Mouse (Mus musculus): Measurements from ENCODE around the gene Rfx3. TPM values are rescaled to one million over a fixed set of nuclear protein-coding genes. Genes with fewer than 3 reads are reported as not detected.

Rfx3 gene
- total and polyA plus RNA-seq, 2 experiments from 2014 or later, result 11.2 to 31.1 TPM

DNA sequence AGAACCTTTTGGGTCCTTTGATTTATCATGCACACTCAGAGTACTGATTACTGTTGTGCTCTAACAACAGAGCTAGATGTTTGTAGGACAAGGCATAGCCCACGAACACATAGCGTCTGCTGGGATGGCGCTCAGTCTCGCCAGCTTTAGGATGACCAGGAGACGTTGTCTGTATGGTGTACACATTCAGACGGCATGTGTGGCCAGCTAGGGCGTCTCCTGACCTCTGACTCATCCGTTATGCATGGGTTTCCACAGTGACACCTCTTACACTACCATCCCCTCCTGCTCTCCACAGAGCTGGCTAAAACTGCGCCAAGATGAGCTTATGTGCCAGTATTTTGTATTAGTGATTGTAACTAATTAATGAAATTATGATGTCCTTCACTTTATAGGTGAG lies 108.4 kb downstream of the Rfx3 start:
- Histone ChIP-seq H3K9me3 (ENCODE audit: low read length) (no peaks in the 10 kb centered on the region), H3K4me3 (ENCODE audit: low read length) (no peak overlapping the region), H3K36me3 (ENCODE audit: insufficient read depth, low read length) (no peaks in the 10 kb centered on the region), H3K27me3 (ENCODE audit: insufficient read depth, low read length) (no peaks in the 10 kb centered on the region), H3K27ac (no peak overlapping the region), H3K4me2 (ENCODE audit: low read depth, low read length) (no peak overlapping the region), H3K9ac (replicated peaks; ENCODE audit: low read length) (no peak overlapping the region), H3K4me1 (ENCODE audit: insufficient read depth, low read length) (peaks cover 10% of the 10 kb centered on the region)
- DNase-seq (ENCODE audit: low spot score), result no peak
- ATAC-seq, result no peak
- no peak for TF ChIP-seq CTCF (IDR thresholded peaks at IDR 0.05; ENCODE audit: low read depth)
- WGBS, result 62% methylated on average over 9 of the region's 9 CpGs

DNA sequence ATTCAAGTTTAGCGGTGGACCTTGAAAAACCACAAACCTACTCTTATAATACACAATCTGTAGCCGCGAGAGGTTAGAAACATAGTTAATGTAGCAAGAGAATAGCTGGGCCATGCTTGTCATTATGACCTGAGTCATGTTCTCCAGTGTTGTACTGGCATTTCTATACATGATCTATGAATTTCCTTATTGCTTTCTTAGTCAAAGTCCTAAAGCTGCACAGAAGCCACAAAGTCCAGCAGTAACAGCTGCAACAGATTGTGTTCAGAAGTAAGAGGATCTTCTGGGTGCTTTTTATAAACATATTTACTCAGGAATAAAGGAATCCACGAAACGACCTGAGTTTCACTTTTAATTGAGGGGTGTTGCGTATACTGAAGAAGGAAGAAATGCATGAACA lies 109.3 kb downstream of the Rfx3 start:
- 73% methylated on average over 6 of the region's 6 CpGs for WGBS

DNA sequence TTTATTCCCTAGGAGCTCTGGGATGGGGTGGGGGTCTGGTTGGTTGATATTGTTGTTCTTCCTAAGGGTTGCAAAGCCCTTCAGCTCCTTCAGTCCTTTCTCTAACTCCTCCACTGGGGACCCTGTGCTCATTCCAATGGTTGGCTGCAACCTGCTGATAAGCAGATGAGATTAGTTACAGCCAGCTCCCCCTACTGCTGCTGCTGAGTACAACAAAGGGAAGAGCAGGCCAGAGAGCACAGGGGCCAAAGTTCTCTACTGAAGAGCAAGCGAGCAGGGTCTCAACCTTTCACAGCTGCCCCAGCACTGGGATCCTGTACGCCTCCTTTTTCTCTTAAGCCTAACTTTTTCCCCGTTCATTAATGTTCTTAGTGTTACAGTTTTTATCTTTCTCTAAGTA lies 126.4 kb downstream of the Rfx3 start:
- H3K9ac ChIP-seq (replicated peaks; ENCODE audit: low read length), result no peak overlapping the region
- 86% methylated on average over 3 of the region's 3 CpGs for WGBS
- no peaks in the 10 kb centered on the region for H3K27me3 ChIP-seq (ENCODE audit: insufficient read depth, low read length)
- H3K4me3 ChIP-seq (ENCODE audit: low read length), result no peak overlapping the region
- H3K4me1 ChIP-seq (ENCODE audit: insufficient read depth, low read length), result no peaks in the 10 kb centered on the region
- no peaks in the 10 kb centered on the region for H3K9me3 ChIP-seq (ENCODE audit: low read length)
- ATAC-seq (no peak), DNase-seq (ENCODE audit: low spot score) (no peak)
- H3K27ac ChIP-seq, result no peak overlapping the region
- no peaks in the 10 kb centered on the region for H3K36me3 ChIP-seq (ENCODE audit: insufficient read depth, low read length)
- no peak for TF ChIP-seq CTCF (IDR thresholded peaks at IDR 0.05; ENCODE audit: low read depth)
- no peak overlapping the region for H3K4me2 ChIP-seq (ENCODE audit: low read depth, low read length)

More for the DNA sequence above, 109.3 kb downstream of the Rfx3 start:
- Histone ChIP-seq H3K9ac (replicated peaks; ENCODE audit: low read length) (no peak overlapping the region), H3K36me3 (ENCODE audit: insufficient read depth, low read length) (no peaks in the 10 kb centered on the region), H3K4me3 (ENCODE audit: low read length) (no peak overlapping the region), H3K27ac (no peak overlapping the region), H3K4me2 (ENCODE audit: low read depth, low read length) (no peak overlapping the region), H3K27me3 (ENCODE audit: insufficient read depth, low read length) (no peaks in the 10 kb centered on the region), H3K9me3 (ENCODE audit: low read length) (no peaks in the 10 kb centered on the region), H3K4me1 (ENCODE audit: insufficient read depth, low read length) (peaks cover 10% of the 10 kb centered on the region)
- no peak for TF ChIP-seq CTCF (IDR thresholded peaks at IDR 0.05; ENCODE audit: low read depth)
- no peak for ATAC-seq
- no peak for DNase-seq (ENCODE audit: low spot score)

DNA sequence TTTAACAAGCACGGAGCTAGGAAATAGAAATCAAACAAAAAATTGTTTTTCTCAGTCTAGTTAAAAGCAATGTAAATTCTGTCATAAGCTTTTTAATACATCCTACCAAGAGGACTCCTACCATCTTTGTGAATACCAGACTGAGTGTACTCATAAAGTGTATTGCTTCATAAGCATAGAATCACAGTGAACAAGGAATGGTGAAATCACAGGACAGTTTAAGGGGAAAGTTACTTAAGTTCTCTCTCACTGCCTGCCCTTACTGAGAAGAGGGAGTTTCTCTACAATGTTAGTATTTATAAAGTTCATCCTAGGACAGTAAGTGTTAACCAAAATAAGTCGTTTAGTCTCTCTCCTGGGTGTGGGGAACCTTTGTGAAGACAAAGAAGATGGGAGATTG lies 133.5 kb downstream of the Rfx3 start:
- Histone ChIP-seq H3K27me3 (ENCODE audit: insufficient read depth, low read length) (no peaks in the 10 kb centered on the region), H3K4me1 (ENCODE audit: insufficient read depth, low read length) (no peaks in the 10 kb centered on the region), H3K9ac (replicated peaks; ENCODE audit: low read length) (no peak overlapping the region), H3K4me3 (ENCODE audit: low read length) (no peak overlapping the region), H3K9me3 (ENCODE audit: low read length) (no peaks in the 10 kb centered on the region), H3K36me3 (ENCODE audit: insufficient read depth, low read length) (no peaks in the 10 kb centered on the region), H3K4me2 (ENCODE audit: low read depth, low read length) (no peak overlapping the region), H3K27ac (no peak overlapping the region)
- WGBS, result 86% methylated on average over 2 of the region's 2 CpGs
- no peak for TF ChIP-seq CTCF (IDR thresholded peaks at IDR 0.05; ENCODE audit: low read depth)
- DNase-seq (ENCODE audit: low spot score), result no peak
- no peak for ATAC-seq

DNA sequence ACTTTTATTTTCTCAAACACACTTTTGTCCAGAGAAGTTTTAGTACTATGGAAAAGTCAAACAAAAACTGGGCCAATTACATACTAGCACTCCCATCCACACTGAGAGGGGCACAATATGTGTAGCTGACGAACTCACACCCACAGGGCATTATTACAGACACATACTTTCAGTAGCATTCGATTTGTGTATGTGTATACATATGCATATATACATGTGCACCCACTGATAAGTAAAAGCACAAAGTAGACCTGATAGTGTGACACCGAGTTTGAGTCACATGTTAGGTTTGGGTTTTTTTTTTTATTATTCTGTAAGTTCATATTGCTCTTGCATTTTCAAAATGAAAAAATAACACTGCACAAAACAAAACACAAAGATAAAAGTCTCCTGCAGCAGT lies 140.2 kb downstream of the Rfx3 start:
- H3K27ac ChIP-seq, result no peak overlapping the region
- no peak for TF ChIP-seq CTCF (IDR thresholded peaks at IDR 0.05; ENCODE audit: low read depth)
- no peak for DNase-seq (ENCODE audit: low spot score)
- ATAC-seq, result no peak
- no peak overlapping the region for H3K4me3 ChIP-seq (ENCODE audit: low read length)
- H3K9ac ChIP-seq (replicated peaks; ENCODE audit: low read length), result no peak overlapping the region
- no peak overlapping the region for H3K4me2 ChIP-seq (ENCODE audit: low read depth, low read length)
- 93% methylated on average over 3 of the region's 3 CpGs for WGBS
- no peaks in the 10 kb centered on the region for H3K9me3 ChIP-seq (ENCODE audit: low read length)
- H3K4me1 ChIP-seq (ENCODE audit: insufficient read depth, low read length), result no peaks in the 10 kb centered on the region
- no peaks in the 10 kb centered on the region for H3K27me3 ChIP-seq (ENCODE audit: insufficient read depth, low read length)
- no peaks in the 10 kb centered on the region for H3K36me3 ChIP-seq (ENCODE audit: insufficient read depth, low read length)

DNA sequence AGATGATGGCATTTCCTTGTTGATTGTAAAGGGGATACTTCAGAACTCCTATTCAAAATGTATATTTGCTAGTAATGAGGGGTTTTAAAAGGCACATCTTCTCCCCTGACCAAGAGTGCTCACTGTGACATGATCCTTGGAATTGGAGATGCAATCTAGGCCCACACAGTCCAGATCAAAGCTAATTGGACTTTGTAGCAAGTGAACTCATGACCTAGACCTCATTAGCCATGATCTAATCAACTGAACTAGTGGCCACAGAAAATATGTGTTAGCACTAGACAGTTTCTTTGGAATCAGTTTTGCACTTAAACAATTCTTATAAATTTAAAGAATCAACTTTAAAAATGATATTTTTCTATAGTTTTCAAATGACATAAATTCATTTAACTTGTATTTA lies 151.3 kb downstream of the Rfx3 start:
- Histone ChIP-seq H3K4me2 (ENCODE audit: low read depth, low read length) (no peak overlapping the region), H3K27ac (no peak overlapping the region), H3K9me3 (ENCODE audit: low read length) (no peaks in the 10 kb centered on the region), H3K36me3 (ENCODE audit: insufficient read depth, low read length) (no peaks in the 10 kb centered on the region), H3K4me3 (ENCODE audit: low read length) (no peak overlapping the region), H3K9ac (replicated peaks; ENCODE audit: low read length) (no peak overlapping the region), H3K27me3 (ENCODE audit: insufficient read depth, low read length) (no peaks in the 10 kb centered on the region), H3K4me1 (ENCODE audit: insufficient read depth, low read length) (no peaks in the 10 kb centered on the region)
- ATAC-seq (no peak), DNase-seq (ENCODE audit: low spot score) (no peak)
- no peak for TF ChIP-seq CTCF (IDR thresholded peaks at IDR 0.05; ENCODE audit: low read depth)

DNA sequence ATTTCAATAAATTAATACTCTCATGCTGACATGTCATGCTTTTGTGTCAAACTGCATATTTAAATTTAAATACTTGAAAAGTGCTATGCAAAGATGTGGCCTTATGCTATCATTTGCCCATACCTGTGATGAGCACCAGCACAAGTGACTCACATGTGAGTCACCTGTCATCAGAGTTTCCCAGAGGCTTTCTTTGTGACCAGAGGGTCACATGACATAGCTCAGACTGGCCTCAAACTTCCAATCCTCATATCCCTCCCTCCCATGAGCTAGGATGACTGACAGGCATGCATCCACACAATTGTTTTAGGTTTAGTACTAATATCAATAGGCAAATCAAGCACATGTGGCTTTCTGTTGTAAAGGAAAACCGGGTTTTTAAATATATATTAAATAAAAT lies 162.0 kb downstream of the Rfx3 start:
- Histone ChIP-seq H3K4me1 (ENCODE audit: insufficient read depth, low read length) (no peaks in the 10 kb centered on the region), H3K36me3 (ENCODE audit: insufficient read depth, low read length) (no peaks in the 10 kb centered on the region), H3K9ac (replicated peaks; ENCODE audit: low read length) (no peak overlapping the region), H3K4me3 (ENCODE audit: low read length) (no peak overlapping the region), H3K4me2 (ENCODE audit: low read depth, low read length) (no peak overlapping the region), H3K9me3 (ENCODE audit: low read length) (no peaks in the 10 kb centered on the region), H3K27ac (no peak overlapping the region), H3K27me3 (ENCODE audit: insufficient read depth, low read length) (no peaks in the 10 kb centered on the region)
- no peak for TF ChIP-seq CTCF (IDR thresholded peaks at IDR 0.05; ENCODE audit: low read depth)
- ATAC-seq (no peak), DNase-seq (ENCODE audit: low spot score) (no peak)
- 81% methylated on average over 1 of the region's 1 CpGs for WGBS
